ENCODE assay signal across 8 mouse cellular contexts in the genomic region with DNA sequence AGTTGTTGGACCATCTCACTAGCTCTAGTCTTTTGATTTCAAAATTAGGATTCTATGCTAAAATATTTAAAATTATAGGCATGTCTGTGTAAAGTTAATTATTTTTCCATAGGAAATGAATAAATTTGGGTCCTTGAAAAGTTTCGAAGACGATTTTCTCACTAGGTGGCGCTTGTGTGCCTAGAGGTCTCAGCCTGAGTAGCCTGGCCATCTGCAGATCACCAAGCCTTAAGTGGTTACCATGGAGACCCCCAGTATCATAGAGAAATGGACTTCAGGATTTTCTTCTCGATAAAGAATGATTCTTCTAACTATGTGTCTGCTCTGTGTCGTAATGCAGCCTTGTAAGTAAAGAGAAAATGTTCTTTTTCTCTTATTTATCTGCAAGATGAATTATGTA. TPM values are rescaled to one million over a fixed set of nuclear protein-coding genes. Genes with fewer than 3 reads are reported as not detected.
DNase-seq lines count a peak whose midpoint lies in the region; ATAC-seq and TF ChIP-seq lines count a peak whose summit lies in the region.
"Had no signal": no experiment of that assay in that cellular context is flagged by ENCODE, and none has a peak within 500 bp of the region (broad histone marks: within the 10 kb centered on the region; RNA-seq: fewer than 3 reads in every experiment).

No protein-coding gene starts in this region.

- no peaks in the 10 kb centered on the region for H3K4me1 ChIP-seq in kidney, adult 2 months (ENCODE audit: control insufficient read depth, insufficient read depth, low read length)
- H3K4me1 ChIP-seq in kidney, embryonic 16.5 days (ENCODE audit: insufficient read depth, low read length): no peaks in the 10 kb centered on the region
- H3K4me1 ChIP-seq in ES-Bruce4 (ENCODE audit: control insufficient read depth, insufficient read depth, low read length): no peaks in the 10 kb centered on the region
- H3K4me1 ChIP-seq in cortical plate, adult 2 months (ENCODE audit: control insufficient read depth, insufficient read depth, low read length): no peaks in the 10 kb centered on the region
- H3K4me1 ChIP-seq in limb, embryonic 14.5 days (ENCODE audit: control insufficient read depth, insufficient read depth, low read length): no peaks in the 10 kb centered on the region
- H3K4me1 ChIP-seq: heart, embryonic 15.5 days had no signal

- peak; percentile 51 for TF ChIP-seq CTCF in kidney, adult 2 months (conservative IDR thresholded peaks at IDR 0.05; ENCODE audit: insufficient read depth, insufficient read length, low read depth, low read length)
- TF ChIP-seq CTCF in ES-Bruce4 (IDR thresholded peaks at IDR 0.05; ENCODE audit: low read depth, low read length): peak; percentile 52
- peak; percentile 57 for TF ChIP-seq CTCF in cortical plate, adult 2 months (IDR thresholded peaks at IDR 0.05; ENCODE audit: extremely low read depth, insufficient read depth, low read length)

- WGBS in kidney, adult 2 months: 21% methylated on average over 5 of the region's 5 CpGs
- WGBS in kidney, embryonic 16.5 days: 24% methylated on average over 5 of the region's 5 CpGs
- WGBS in limb, embryonic 14.5 days: 30% methylated on average over 5 of the region's 5 CpGs

- peak; percentile 24 for DNase-seq in kidney, adult 2 months
- DNase-seq in limb, embryonic 14.5 days (ENCODE audit: low spot score): peak; percentile 65
- no peak for DNase-seq in ovary, postnatal 36 days (ENCODE audit: low spot score)
- DNase-seq in yolk sac, embryonic 10.5 days (ENCODE audit: low spot score): no peak

- H3K9me3 ChIP-seq in kidney, embryonic 16.5 days (ENCODE audit: low read length): no peaks in the 10 kb centered on the region
- no peaks in the 10 kb centered on the region for H3K9me3 ChIP-seq in ES-Bruce4 (replicated peaks; ENCODE audit: control insufficient read depth, insufficient read depth, low read length, poor library complexity, severe bottlenecking)
- H3K9me3 ChIP-seq in limb, embryonic 14.5 days (ENCODE audit: control insufficient read depth, low read length): no peaks in the 10 kb centered on the region
- H3K9me3 ChIP-seq: heart, embryonic 15.5 days had no signal

- no peak overlapping the region for H3K9ac ChIP-seq in kidney, embryonic 16.5 days (replicated peaks; ENCODE audit: low read length)
- H3K9ac ChIP-seq in ES-Bruce4 (ENCODE audit: low read depth, poor library complexity, severe bottlenecking): no peak overlapping the region
- no peak overlapping the region for H3K9ac ChIP-seq in limb, embryonic 14.5 days (ENCODE audit: low read depth, low read length, severe bottlenecking)
- H3K9ac ChIP-seq: heart, embryonic 15.5 days had no signal

- no peak overlapping the region for H3K4me3 ChIP-seq in kidney, adult 2 months (ENCODE audit: insufficient read depth, low read depth, low read length)
- no peak overlapping the region for H3K4me3 ChIP-seq in kidney, embryonic 16.5 days (ENCODE audit: low read length)
- H3K4me3 ChIP-seq in ES-Bruce4 (ENCODE audit: low read depth, low read length): no peak overlapping the region
- H3K4me3 ChIP-seq in cortical plate, adult 2 months (ENCODE audit: insufficient read depth, low read length): no peak overlapping the region
- no peak overlapping the region for H3K4me3 ChIP-seq in limb, embryonic 14.5 days (replicated peaks; ENCODE audit: low read length)
- H3K4me3 ChIP-seq: heart, embryonic 15.5 days had no signal

- no peak for TF ChIP-seq EP300 in ES-Bruce4 (IDR thresholded peaks at IDR 0.05; ENCODE audit: insufficient read depth, low read depth, low read length)

- ATAC-seq in kidney, embryonic 16.5 days (ENCODE audit: low FRiP score, low TSS enrichment): no peak
- ATAC-seq in limb, embryonic 14.5 days (ENCODE audit: low FRiP score, low read depth): no peak

- no peak overlapping the region for H3K4me2 ChIP-seq in kidney, embryonic 16.5 days (replicated peaks; ENCODE audit: low read depth, low read length)
- no peak overlapping the region for H3K4me2 ChIP-seq in limb, embryonic 14.5 days (replicated peaks; ENCODE audit: low read depth, low read length, severe bottlenecking)
- H3K4me2 ChIP-seq: heart, embryonic 15.5 days had no signal

- no peaks in the 10 kb centered on the region for H3K36me3 ChIP-seq in kidney, adult 2 months (ENCODE audit: control insufficient read depth, insufficient read depth, low read length)
- no peaks in the 10 kb centered on the region for H3K36me3 ChIP-seq in kidney, embryonic 16.5 days (ENCODE audit: insufficient read depth, low read length)
- H3K36me3 ChIP-seq in ES-Bruce4 (ENCODE audit: control insufficient read depth, insufficient read depth, low read length, poor library complexity, severe bottlenecking): no peaks in the 10 kb centered on the region
- H3K36me3 ChIP-seq in limb, embryonic 14.5 days (ENCODE audit: control insufficient read depth, insufficient read depth, low read length): no peaks in the 10 kb centered on the region
- H3K36me3 ChIP-seq: heart, embryonic 15.5 days had no signal

- no peak for TF ChIP-seq POLR2A in kidney, adult 2 months (IDR thresholded peaks at IDR 0.05; ENCODE audit: low read depth, low read length)
- TF ChIP-seq POLR2A in ES-Bruce4 (IDR thresholded peaks at IDR 0.05; ENCODE audit: insufficient read depth, low read length): no peak
- TF ChIP-seq POLR2A in cortical plate, adult 2 months (IDR thresholded peaks at IDR 0.05; ENCODE audit: extremely low read depth, insufficient read depth, low read length): no peak
- TF ChIP-seq POLR2A in limb, embryonic 14.5 days (IDR thresholded peaks at IDR 0.05; ENCODE audit: borderline replicate concordance, extremely low read depth, insufficient read depth, insufficient read length): no peak

- no peak overlapping the region for H3K27ac ChIP-seq in kidney, adult 2 months (ENCODE audit: insufficient read depth, low read depth, low read length)
- H3K27ac ChIP-seq in kidney, embryonic 16.5 days (ENCODE audit: low read length): no peak overlapping the region
- no peak overlapping the region for H3K27ac ChIP-seq in ES-Bruce4 (ENCODE audit: insufficient read depth, low read length)
- H3K27ac ChIP-seq in cortical plate, adult 2 months (ENCODE audit: insufficient read depth, low read length): no peak overlapping the region
- H3K27ac ChIP-seq in limb, embryonic 14.5 days (replicated peaks; ENCODE audit: low read depth, low read length): no peak overlapping the region
- H3K27ac ChIP-seq: heart, embryonic 15.5 days had no signal

- no peaks in the 10 kb centered on the region; the same call in 1 of the 2 replicates for H3K27me3 ChIP-seq in kidney, adult 2 months (replicated peaks; ENCODE audit: control insufficient read depth, insufficient read depth, low read length)
- H3K27me3 ChIP-seq in kidney, embryonic 16.5 days (ENCODE audit: insufficient read depth, low read length): peaks cover 6% of the 10 kb centered on the region; the same call in 1 of the 2 replicates
- H3K27me3 ChIP-seq in ES-Bruce4 (ENCODE audit: control insufficient read depth, insufficient read depth, low read length, poor library complexity, severe bottlenecking): no peaks in the 10 kb centered on the region; the same call in 1 of the 2 replicates
- no peaks in the 10 kb centered on the region for H3K27me3 ChIP-seq in limb, embryonic 14.5 days (ENCODE audit: control insufficient read depth, insufficient read depth, low read length)

RNA-seq across cellular contexts. Expression of a gene that starts 27.2 kb away (rescaled TPM):
- not detected in 2 replicates for polyA plus RNA-seq in kidney, adult 2 months (2012; rRNA removed)
- not detected in 2 replicates for polyA plus RNA-seq in kidney, embryonic 16.5 days (2015; fragmentation: Nextera tagmentation; extraction: Ambion mirVana)
- 0.73 and 1.2 TPM in 2 replicates for polyA plus RNA-seq in ES-Bruce4 (2011; ENCODE audit: insufficient read depth, insufficient read length, low read depth, missing spikeins)
- 8.5 and 9.6 TPM in 2 replicates for polyA plus RNA-seq in cortical plate, adult 2 months (2012; rRNA removed)
- 0.85 and 0.98 TPM in 2 replicates for polyA plus RNA-seq in limb, embryonic 14.5 days (2012; rRNA removed)
- polyA plus RNA-seq in limb, embryonic 14.5 days (2014; fragmentation: Nextera tagmentation; extraction: Ambion mirVana): 0.65 and 0.84 TPM in 2 replicates
- polyA plus RNA-seq: heart, embryonic 15.5 days had no signal

RNA-seq across cellular contexts. Expression of a gene that starts 57.1 kb away (rescaled TPM):
- polyA plus RNA-seq in kidney, adult 2 months (2012; rRNA removed): not detected in 2 replicates
- polyA plus RNA-seq in kidney, embryonic 16.5 days (2015; fragmentation: Nextera tagmentation; extraction: Ambion mirVana): not detected in 2 replicates
- not detected in 2 replicates for polyA plus RNA-seq in ES-Bruce4 (2011; ENCODE audit: insufficient read depth, insufficient read length, low read depth, missing spikeins)
- polyA plus RNA-seq in cortical plate, adult 2 months (2012; rRNA removed): not detected in 2 replicates
- not detected in 2 replicates for polyA plus RNA-seq in limb, embryonic 14.5 days (2012; rRNA removed)
- polyA plus RNA-seq in limb, embryonic 14.5 days (2014; fragmentation: Nextera tagmentation; extraction: Ambion mirVana): not detected in 2 replicates
- polyA plus RNA-seq: heart, embryonic 15.5 days had no signal

Comparison
In these comparisons a context has a peak if more than half of its experiments do, and no peak if none do; other contexts are left out.
1. DNase-seq: peak in kidney, adult 2 months (single experiment) and limb, embryonic 14.5 days (single experiment); none in ovary, postnatal 36 days (single experiment) and yolk sac, embryonic 10.5 days (single experiment).
2. Peak in every context shown above with its lines, with median percentiles within 50 percentile points of each other: CTCF ChIP-seq.